Comparison of ENCODE assay signal across 10 mouse cellular contexts in the genomic region with DNA sequence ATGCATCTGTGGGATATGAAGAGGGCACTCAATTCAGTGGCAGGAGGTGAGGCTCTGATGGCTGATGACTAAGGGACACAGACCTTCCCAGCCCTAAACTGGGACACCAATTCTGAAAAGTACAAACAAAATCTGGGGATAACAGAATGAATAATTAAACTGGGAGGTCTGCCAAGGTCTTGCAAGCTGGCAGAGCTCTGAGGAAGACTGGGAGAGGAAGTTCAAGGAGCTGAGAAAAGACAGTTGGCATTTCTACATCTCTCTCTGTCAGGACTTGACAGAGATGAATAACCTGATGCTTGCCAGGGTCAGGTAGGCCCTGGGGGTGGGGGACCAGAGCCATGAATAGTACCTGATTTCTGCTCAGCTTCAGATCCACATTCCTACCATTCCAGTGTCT. TPM values are rescaled to one million over a fixed set of nuclear protein-coding genes. Genes with fewer than 3 reads are reported as not detected.
DNase-seq lines count a peak whose midpoint lies in the region; ATAC-seq and TF ChIP-seq lines count a peak whose summit lies in the region.
"Had no signal": no experiment of that assay in that cellular context is flagged by ENCODE, and none has a peak within 500 bp of the region (broad histone marks: within the 10 kb centered on the region; RNA-seq: fewer than 3 reads in every experiment).

No protein-coding gene starts in this region.

- H3K9ac ChIP-seq in heart, embryonic 12.5 days = no peak overlapping the region
- H3K9ac ChIP-seq in midbrain, postnatal 0 days (replicated peaks; ENCODE audit: low read length, poor library complexity, severe bottlenecking) = no peak overlapping the region
- no peak overlapping the region for H3K9ac ChIP-seq in midbrain, embryonic 11.5 days (ENCODE audit: low read length)
- H3K9ac ChIP-seq: hindbrain, embryonic 15.5 days; liver, embryonic 15.5 days had no signal

- no peaks in the 10 kb centered on the region for H3K9me3 ChIP-seq in heart, embryonic 12.5 days (replicated peaks)
- H3K9me3 ChIP-seq in midbrain, postnatal 0 days (ENCODE audit: low read length) = no peaks in the 10 kb centered on the region
- no peaks in the 10 kb centered on the region for H3K9me3 ChIP-seq in midbrain, embryonic 11.5 days (ENCODE audit: control insufficient read depth, low read length)
- H3K9me3 ChIP-seq: hindbrain, embryonic 15.5 days; liver, embryonic 15.5 days had no signal

- H3K4me2 ChIP-seq in heart, embryonic 12.5 days = no peak overlapping the region
- H3K4me2 ChIP-seq in midbrain, postnatal 0 days (ENCODE audit: low read depth, low read length, poor library complexity, severe bottlenecking) = no peak overlapping the region
- H3K4me2 ChIP-seq in midbrain, embryonic 11.5 days = no peak overlapping the region
- H3K4me2 ChIP-seq: hindbrain, embryonic 15.5 days; liver, embryonic 15.5 days had no signal

- TF ChIP-seq POLR2A in olfactory bulb, adult 2 months (IDR thresholded peaks at IDR 0.05; ENCODE audit: insufficient read depth, low read depth, low read length) = no peak

- H3K27ac ChIP-seq in heart, embryonic 12.5 days (ENCODE audit: poor library complexity, severe bottlenecking) = peak overlapping the region; percentile 52
- H3K27ac ChIP-seq in midbrain, postnatal 0 days (ENCODE audit: low read depth, low read length) = no peak overlapping the region
- H3K27ac ChIP-seq in midbrain, embryonic 11.5 days (ENCODE audit: low read depth, low read length) = no peak overlapping the region
- peak overlapping the region; percentile 45 for H3K27ac ChIP-seq in olfactory bulb, adult 2 months (ENCODE audit: insufficient read depth, low read depth, low read length)
- H3K27ac ChIP-seq: hindbrain, embryonic 15.5 days; liver, embryonic 15.5 days had no signal

- H3K4me1 ChIP-seq in heart, embryonic 12.5 days (replicated peaks) = peaks cover 64% of the 10 kb centered on the region
- peaks cover 3% of the 10 kb centered on the region; the same call in 1 of the 2 replicates for H3K4me1 ChIP-seq in midbrain, postnatal 0 days (ENCODE audit: insufficient read depth, low read length)
- peaks cover 6% of the 10 kb centered on the region; the same call in 1 of the 2 replicates for H3K4me1 ChIP-seq in midbrain, embryonic 11.5 days (ENCODE audit: control insufficient read depth, insufficient read depth, low read length)
- no peaks in the 10 kb centered on the region for H3K4me1 ChIP-seq in olfactory bulb, adult 2 months (ENCODE audit: control insufficient read depth, insufficient read depth, low read length)
- H3K4me1 ChIP-seq: liver, embryonic 15.5 days had no signal

- intact Hi-C loops in heart, postnatal 10 days (cut with DNase I) = no loop called here

- H3K36me3 ChIP-seq in heart, embryonic 12.5 days = no peaks in the 10 kb centered on the region
- no peaks in the 10 kb centered on the region for H3K36me3 ChIP-seq in midbrain, postnatal 0 days (ENCODE audit: insufficient read depth, low read length)
- no peaks in the 10 kb centered on the region for H3K36me3 ChIP-seq in midbrain, embryonic 11.5 days (ENCODE audit: control insufficient read depth, insufficient read depth, low read length)
- H3K36me3 ChIP-seq: hindbrain, embryonic 15.5 days; liver, embryonic 15.5 days had no signal

- no peak for DNase-seq in heart, postnatal 10 days
- DNase-seq in midbrain, postnatal 0 days (ENCODE audit: low spot score) = peak; percentile 26
- no peak for DNase-seq in midbrain, embryonic 11.5 days (ENCODE audit: low spot score, missing footprints)
- peak; percentile 74 for DNase-seq in adrenal gland, postnatal 14 days
- DNase-seq in spleen, postnatal 4 days (ENCODE audit: low spot score in 2 of 2) = no peak
- DNase-seq: midbrain, embryonic 14.5 days had no signal

- no peak overlapping the region for H3K4me3 ChIP-seq in heart, embryonic 12.5 days
- no peak overlapping the region for H3K4me3 ChIP-seq in midbrain, postnatal 0 days (ENCODE audit: low read depth, low read length)
- no peak overlapping the region for H3K4me3 ChIP-seq in midbrain, embryonic 11.5 days (ENCODE audit: low read depth, low read length)
- H3K4me3 ChIP-seq in olfactory bulb, adult 2 months (ENCODE audit: insufficient read depth, low read depth, low read length) = no peak overlapping the region
- H3K4me3 ChIP-seq: hindbrain, embryonic 15.5 days; liver, embryonic 15.5 days had no signal

- no peak for ATAC-seq in heart, embryonic 12.5 days (ENCODE audit: insufficient number of reproducible peaks, low FRiP score)
- no peak for ATAC-seq in midbrain, postnatal 0 days (ENCODE audit: low FRiP score)
- ATAC-seq in midbrain, embryonic 11.5 days (ENCODE audit: low FRiP score) = no peak

- TF ChIP-seq CTCF in midbrain, postnatal 0 days (IDR thresholded peaks at IDR 0.05) = no peak
- no peak for TF ChIP-seq CTCF in olfactory bulb, adult 2 months (IDR thresholded peaks at IDR 0.05; ENCODE audit: insufficient read depth, low read depth, low read length)

- H3K27me3 ChIP-seq in heart, embryonic 12.5 days (replicated peaks) = no peaks in the 10 kb centered on the region
- H3K27me3 ChIP-seq in midbrain, postnatal 0 days (ENCODE audit: insufficient read depth, low read length) = no peaks in the 10 kb centered on the region
- H3K27me3 ChIP-seq in midbrain, embryonic 11.5 days (ENCODE audit: control insufficient read depth, insufficient read depth, low read length) = no peaks in the 10 kb centered on the region
- H3K27me3 ChIP-seq: hindbrain, embryonic 15.5 days; liver, embryonic 15.5 days had no signal

RNA-seq across cellular contexts. Expression of gene Actr3b, which starts 8.2 kb away (rescaled TPM):
- 38.9 and 39.0 TPM in 2 replicates for polyA plus RNA-seq in heart, embryonic 12.5 days (2016; fragmentation: Nextera tagmentation; extraction: Ambion mirVana)
- total RNA-seq in heart, postnatal 10 days (2021) = 10 to 100 TPM; 18.6 to 19.5 TPM
- total RNA-seq in midbrain, postnatal 0 days (2014; rRNA removed) = 17.4 and 21.1 TPM in 2 replicates
- polyA plus RNA-seq in midbrain, postnatal 0 days (2015; fragmentation: Nextera tagmentation; extraction: Ambion mirVana) = 57.5 and 61.1 TPM in 2 replicates
- polyA plus RNA-seq in midbrain, embryonic 11.5 days (2014; fragmentation: Nextera tagmentation; extraction: Ambion mirVana) = 7.4 and 7.8 TPM in 2 replicates
- total RNA-seq in adrenal gland, postnatal 14 days (2021) = 10.2 and 11.0 TPM in 2 replicates
- not detected in 2 replicates for polyA plus RNA-seq in olfactory bulb, adult 2 months (2012; ENCODE audit: insufficient read depth, insufficient read length, low replicate concordance, missing spikeins)

RNA-seq across cellular contexts. Expression of gene Xrcc2, which starts 45.9 kb away (rescaled TPM):
- polyA plus RNA-seq in heart, embryonic 12.5 days (2016; fragmentation: Nextera tagmentation; extraction: Ambion mirVana) = 9.2 and 10.0 TPM in 2 replicates
- total RNA-seq in heart, postnatal 10 days (2021) = 1 to 10 TPM; 5.6 to 7.2 TPM
- total RNA-seq in midbrain, postnatal 0 days (2014; rRNA removed) = 7.4 and 15.5 TPM in 2 replicates
- 4.2 and 4.8 TPM in 2 replicates for polyA plus RNA-seq in midbrain, postnatal 0 days (2015; fragmentation: Nextera tagmentation; extraction: Ambion mirVana)
- 9.7 and 10.2 TPM in 2 replicates for polyA plus RNA-seq in midbrain, embryonic 11.5 days (2014; fragmentation: Nextera tagmentation; extraction: Ambion mirVana)
- total RNA-seq in adrenal gland, postnatal 14 days (2021) = 5.1 and 6.0 TPM in 2 replicates
- polyA plus RNA-seq in olfactory bulb, adult 2 months (2012; ENCODE audit: insufficient read depth, insufficient read length, low replicate concordance, missing spikeins) = not detected in 2 replicates

Comparison
In these comparisons a context has a peak if more than half of its experiments do, and no peak if none do; other contexts are left out.
1. DNase-seq: peak in midbrain, postnatal 0 days (single experiment) and adrenal gland, postnatal 14 days (single experiment); none in heart, postnatal 10 days (0 of 2), midbrain, embryonic 11.5 days (single experiment) and spleen, postnatal 4 days (0 of 2).
2. H3K27ac ChIP-seq: peak in heart, embryonic 12.5 days (single experiment) and olfactory bulb, adult 2 months (single experiment); none in midbrain, postnatal 0 days (single experiment) and midbrain, embryonic 11.5 days (single experiment).